Mouse (Mus musculus) megakaryocyte, embryonic 14.5 days (primary cell): ENCODE measurements around the gene Cd248. TPM values are rescaled to one million over a fixed set of nuclear protein-coding genes. Genes with fewer than 3 reads are reported as not detected.

Experiments used
- H3K27me3 ChIP-seq: replicated peaks from 2 replicates; pipeline ENCODE3; 2012; ENCODE audit warnings: inconsistent platforms
- H3K36me3 ChIP-seq: replicated peaks from 2 replicates; pipeline ENCODE3; 2012; ENCODE audit warnings: low read length, inconsistent platforms, mixed read lengths
- H3K4me1 ChIP-seq: 2 replicates; pipeline ENCODE4 v1.6.1; 2012; ENCODE audit warnings: inconsistent platforms
- H3K4me3 ChIP-seq: replicated peaks from 2 replicates; pipeline ENCODE3; 2012; ENCODE audit warnings: moderate library complexity, mild to moderate bottlenecking, inconsistent platforms
- H3K9me3 ChIP-seq: 2 replicates; pipeline ENCODE4 v1.6.1; 2012; ENCODE audit warnings: inconsistent platforms
- FLI1 ChIP-seq: IDR thresholded peaks from 2 replicates; pipeline ENCODE4 v1.6.1; 2012; ENCODE audit warnings: low read length, inconsistent platforms, mixed read lengths
- GATA1 ChIP-seq: IDR thresholded peaks from 3 replicates; pipeline ENCODE4 v1.6.1; 2012; ENCODE audit warnings: mixed read lengths, low read length, inconsistent platforms, borderline replicate concordance
- polyA plus RNA-seq: library from polyadenylated mRNA; stranded (reverse); fragments of >175 nt; gene quantifications from 2 replicates; pipeline ENCODE4 v1.2.3, GENCODE M21; 2012; ENCODE audit warnings: low replicate concordance; ENCODE audit not compliant: insufficient read depth

Gene Cd248
- polyA plus RNA-seq, 1 experiment = 0.74 TPM

DNA sequence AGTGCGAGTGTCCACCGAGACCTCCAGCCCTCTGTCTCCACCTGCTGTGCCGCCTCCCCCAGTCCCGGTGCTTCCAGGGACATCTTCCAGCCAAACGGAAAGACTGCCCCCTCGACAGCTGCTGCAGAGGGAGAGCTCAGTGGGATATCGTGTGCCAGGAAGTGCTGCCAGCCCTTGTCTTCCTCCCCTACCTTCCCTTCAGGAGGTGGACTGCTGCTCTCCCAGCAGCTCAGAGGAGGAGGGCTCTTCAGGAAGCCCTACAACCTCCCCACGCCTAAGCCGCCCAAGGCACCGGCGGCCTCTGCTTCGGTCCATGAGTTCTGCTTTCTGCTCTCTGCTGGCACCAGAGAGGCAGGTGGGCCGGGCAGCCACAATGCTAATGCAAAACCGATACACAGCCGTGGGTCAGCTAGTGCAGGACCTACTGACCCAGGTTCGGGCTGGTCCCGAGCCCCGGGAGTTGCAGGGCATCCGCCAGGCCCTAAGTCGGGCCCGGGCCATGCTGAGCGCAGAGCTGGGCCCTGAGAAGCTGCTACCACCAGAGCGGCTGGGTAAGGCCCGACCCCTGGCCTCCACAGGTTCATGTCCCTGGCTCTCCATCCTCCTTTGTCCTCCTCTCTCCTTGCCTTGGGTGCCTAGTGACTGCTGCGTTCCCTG, 15.6 kb upstream of the Cd248 start:
- Histone ChIP-seq H3K27me3 (peaks cover 49% of the 10 kb centered on the region), H3K4me3 (no peak overlapping the region), H3K9me3 (no peaks in the 10 kb centered on the region), H3K36me3 (peaks cover 29% of the 10 kb centered on the region), H3K4me1 (peaks cover 51% of the 10 kb centered on the region)
- TF ChIP-seq FLI1 (no peak), GATA1 (no peak)

GRCm38 (mm10) chr19:5052853-5053252, 15.0 kb upstream of the Cd248 start:
- H3K4me3 ChIP-seq = no peak overlapping the region
- TF ChIP-seq FLI1 (no peak), GATA1 (no peak)
- H3K27me3 ChIP-seq = peaks cover 49% of the 10 kb centered on the region
- H3K4me1 ChIP-seq = peaks cover 57% of the 10 kb centered on the region
- no peaks in the 10 kb centered on the region for H3K9me3 ChIP-seq
- peaks cover 23% of the 10 kb centered on the region for H3K36me3 ChIP-seq

DNA sequence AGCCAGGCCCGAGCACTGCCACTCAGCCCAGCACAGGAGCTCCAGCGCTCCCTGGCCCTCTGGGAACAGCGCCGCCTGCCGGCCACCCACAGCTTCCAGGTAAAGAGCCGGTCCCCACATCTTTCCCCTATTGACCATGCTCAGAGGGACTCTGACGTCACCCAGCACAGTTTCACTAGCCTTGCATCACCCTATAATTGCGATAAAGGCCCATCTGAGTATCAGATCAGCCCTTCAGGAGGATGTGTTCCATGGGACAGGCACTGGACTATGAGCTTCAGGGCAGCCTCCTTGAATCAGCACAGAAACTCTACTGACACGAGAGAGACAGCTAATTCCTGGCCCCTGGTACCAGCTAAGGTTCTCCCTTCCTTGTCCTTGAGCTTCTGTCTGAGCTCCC, 14.0 kb upstream of the Cd248 start:
- Histone ChIP-seq H3K36me3 (peaks cover 12% of the 10 kb centered on the region), H3K27me3 (peaks cover 49% of the 10 kb centered on the region), H3K9me3 (no peaks in the 10 kb centered on the region), H3K4me1 (peaks cover 64% of the 10 kb centered on the region), H3K4me3 (no peak overlapping the region)
- no peak for TF ChIP-seq FLI1
- no peak for TF ChIP-seq GATA1

- Histone ChIP-seq H3K4me1 (peaks cover 69% of the 10 kb centered on the region), H3K27me3 (peaks cover 44% of the 10 kb centered on the region), H3K4me3 (no peak overlapping the region), H3K36me3 (no peaks in the 10 kb centered on the region), H3K9me3 (no peaks in the 10 kb centered on the region)
- TF ChIP-seq GATA1 = no peak
- no peak for TF ChIP-seq FLI1
These were observed 11.6 kb upstream of the Cd248 start for GRCm38 (mm10) chr19:5056251-5056650.

GRCm38 (mm10) chr19:5057876-5058775, 9.8 kb upstream of the Cd248 start:
- Histone ChIP-seq H3K4me1 (peaks cover 58% of the 10 kb centered on the region), H3K4me3 (no peak overlapping the region), H3K9me3 (no peaks in the 10 kb centered on the region), H3K36me3 (no peaks in the 10 kb centered on the region), H3K27me3 (peaks cover 34% of the 10 kb centered on the region)
- TF ChIP-seq FLI1 = no peak
- no peak for TF ChIP-seq GATA1

DNA sequence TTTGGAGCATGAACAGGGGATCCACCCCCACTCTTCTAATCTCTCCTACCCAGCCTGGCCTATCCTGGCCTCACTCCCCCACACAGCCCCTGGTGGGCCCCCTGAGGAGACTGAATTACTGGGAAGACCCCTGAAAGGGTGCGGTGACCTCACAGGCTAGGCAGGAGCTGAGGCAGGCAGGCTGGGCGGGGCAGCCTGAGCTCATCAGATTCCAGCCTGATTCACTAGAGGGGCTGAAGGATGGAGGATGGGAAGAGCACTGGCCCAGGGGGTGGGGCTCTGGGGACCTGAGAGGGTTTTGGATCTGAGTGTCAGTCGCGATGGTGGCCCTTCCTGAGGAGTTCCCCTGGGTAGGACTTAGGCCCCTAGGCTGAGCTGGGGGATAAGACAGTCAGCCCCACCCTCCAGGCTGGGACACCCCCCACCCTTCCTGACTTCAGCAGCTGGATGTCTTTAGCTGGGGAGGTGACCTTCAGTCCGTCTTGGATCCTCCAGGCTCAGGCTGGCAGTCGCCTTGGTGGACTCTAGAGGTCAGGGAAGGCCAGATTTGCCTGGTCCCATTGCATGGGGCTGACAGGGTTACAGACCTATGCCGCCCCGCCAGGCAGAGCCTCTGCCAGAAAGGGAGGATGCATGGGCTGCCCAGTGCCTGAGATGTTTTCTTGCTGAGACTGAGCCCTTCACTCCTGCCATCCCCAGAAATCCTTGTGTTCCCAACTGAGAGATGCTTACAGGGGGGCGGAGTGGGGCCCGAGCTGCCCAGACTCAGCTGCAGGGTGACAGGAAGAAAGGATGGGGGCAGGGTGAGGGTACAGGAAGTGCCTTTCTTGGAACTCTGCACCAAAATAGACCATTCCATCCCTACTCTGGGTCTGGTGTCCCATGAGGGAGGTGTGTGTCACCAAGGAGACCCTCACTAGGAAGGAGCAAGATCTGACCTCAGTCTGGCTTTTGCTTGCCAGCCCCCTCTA, 8.8 kb upstream of the Cd248 start:
- TF ChIP-seq GATA1 (no peak), FLI1 (no peak)
- H3K9me3 ChIP-seq = no peaks in the 10 kb centered on the region
- H3K4me1 ChIP-seq = peaks cover 54% of the 10 kb centered on the region
- H3K27me3 ChIP-seq = peaks cover 25% of the 10 kb centered on the region
- no peaks in the 10 kb centered on the region for H3K36me3 ChIP-seq
- peak overlapping the region; percentile 13 for H3K4me3 ChIP-seq

DNA sequence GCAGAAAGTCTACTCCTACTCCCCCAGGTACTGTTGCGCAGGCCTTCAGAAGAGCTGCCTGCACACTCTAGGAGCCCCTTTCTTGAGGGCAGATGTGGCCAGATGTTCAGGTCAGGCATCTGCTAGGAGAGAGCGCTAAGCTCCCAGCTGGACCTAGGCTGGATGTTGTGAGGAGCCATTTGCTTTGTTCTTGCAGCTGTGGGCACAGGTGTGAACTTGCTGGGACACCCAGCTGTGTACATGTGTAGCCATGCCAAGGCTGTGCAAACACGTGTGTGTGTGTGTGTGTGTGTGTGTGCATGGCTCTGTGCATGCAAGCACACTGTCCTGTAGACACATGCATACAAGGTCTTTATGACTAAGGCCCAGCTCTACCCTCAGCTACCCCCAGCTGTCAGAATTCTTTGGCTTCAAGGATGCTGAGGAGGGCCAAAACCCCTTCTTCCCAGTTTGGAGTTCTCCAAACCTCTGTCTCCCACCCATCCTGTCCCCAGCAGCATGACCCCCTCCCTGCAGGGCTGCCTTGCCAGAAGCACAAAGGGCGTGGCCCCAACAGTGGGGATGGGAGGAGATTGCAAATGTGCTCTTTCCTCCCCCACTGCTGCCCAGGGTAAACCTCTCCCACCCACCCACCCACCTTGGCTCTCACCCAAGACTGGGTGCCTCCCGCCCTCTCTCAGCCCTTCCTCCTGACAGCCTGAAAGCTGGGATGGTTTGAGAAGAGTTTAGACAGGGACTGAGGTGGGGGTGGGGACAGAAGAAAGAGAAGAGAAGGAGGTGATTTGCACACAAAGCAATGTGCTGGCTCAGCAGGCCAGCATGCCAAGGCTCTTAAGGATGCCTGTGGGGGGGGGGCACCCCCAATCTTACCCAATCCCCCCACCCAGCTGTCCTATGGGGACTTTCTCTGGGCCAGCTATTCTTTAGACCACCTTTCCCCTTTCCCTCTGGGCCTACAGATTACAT, 7.2 kb upstream of the Cd248 start:
- no peak for TF ChIP-seq FLI1
- TF ChIP-seq GATA1 = no peak
- H3K27me3 ChIP-seq = peaks cover 25% of the 10 kb centered on the region
- peaks cover 64% of the 10 kb centered on the region for H3K4me1 ChIP-seq
- no peak overlapping the region for H3K4me3 ChIP-seq
- no peaks in the 10 kb centered on the region for H3K9me3 ChIP-seq
- H3K36me3 ChIP-seq = no peaks in the 10 kb centered on the region

GRCm38 (mm10) chr19:5062041-5062440, 5.8 kb upstream of the Cd248 start:
- peaks cover 59% of the 10 kb centered on the region for H3K4me1 ChIP-seq
- no peak for TF ChIP-seq FLI1
- TF ChIP-seq GATA1 = no peak
- no peak overlapping the region for H3K4me3 ChIP-seq
- H3K27me3 ChIP-seq = peaks cover 27% of the 10 kb centered on the region
- no peaks in the 10 kb centered on the region for H3K36me3 ChIP-seq
- H3K9me3 ChIP-seq = no peaks in the 10 kb centered on the region
